Mouse (Mus musculus) T-helper 2 cell (primary cell): ENCODE results near the gene Serpinb9.
"Not testable (repeated sequence)": the region's sequence is repeated elsewhere in the genome, so short reads cannot be mapped to it uniquely, and the experiment has no call there.

ENCODE experiments used
- in situ Hi-C: fragments of 300-600 bp; cut with MboI, MseI; formaldehyde crosslinking; loops from one replicate; pipeline ENCODE4 v1.15.1; 2025; ENCODE audit warnings: high pct_unique_total_duplicates

Serpinb9 gene

GRCm38 (mm10) chr13:32995051-32995450 lies 8.0 kb upstream of the Serpinb9 start:
- in situ Hi-C loops: loop anchor here (10.0 kb wide), 1 partner anchor 1880 kb away; the partner anchor contains the start of gene Prpf4b

- in situ Hi-C loops: loop anchor here (5.0 to 10.0 kb wide), 3 partner anchors 73 to 1153 kb away; partner anchors contain the start of gene Serpinb1b
These were observed 1.7 kb upstream of the Serpinb9 start for GRCm38 (mm10) chr13:33001341-33001740.

DNA sequence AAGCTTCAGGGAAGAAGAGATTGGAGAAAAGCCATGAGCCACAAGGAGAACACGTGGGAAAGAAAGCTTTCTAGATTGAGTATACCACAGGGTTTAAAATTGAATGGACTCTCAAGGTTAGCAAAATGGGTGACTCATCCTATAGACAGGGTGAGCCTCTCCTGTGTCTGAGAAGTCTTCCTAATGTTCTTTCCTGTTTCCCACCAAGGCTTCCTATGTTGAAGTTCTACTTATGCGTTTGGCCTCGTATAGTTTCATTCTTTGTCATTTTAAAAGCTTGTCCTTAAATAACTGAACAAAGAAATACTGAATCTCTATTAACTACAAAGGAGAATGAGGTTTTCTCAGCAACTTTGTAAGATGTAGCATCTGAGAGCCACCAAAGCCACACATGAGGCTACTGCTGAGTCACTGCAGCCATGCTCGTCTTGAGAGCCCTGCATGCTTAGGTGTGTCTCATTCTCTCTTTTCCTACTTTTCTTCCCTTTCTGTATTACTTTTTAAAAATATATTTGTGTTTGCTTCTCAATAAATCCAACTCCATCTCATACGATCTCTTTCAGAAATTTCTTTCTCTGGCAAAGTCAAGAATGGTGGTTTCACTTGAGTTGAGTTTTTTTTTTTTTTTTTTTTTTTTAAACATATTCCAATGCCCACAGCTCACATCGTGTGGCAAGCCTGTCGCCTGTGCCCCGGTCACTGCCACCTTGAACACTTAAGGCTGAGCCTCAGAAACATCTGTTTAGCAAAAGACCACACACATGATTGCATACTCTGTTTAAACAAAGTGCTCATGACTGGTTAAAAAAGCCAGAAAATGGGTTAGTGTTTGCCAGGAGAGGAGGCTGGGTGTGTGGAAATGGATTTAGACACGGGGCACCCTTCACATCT lies 718 bp downstream of the Serpinb9 start:
- in situ Hi-C loops: loop anchor here (5.0 to 10.0 kb wide), 3 partner anchors 71 to 1151 kb away; partner anchors contain the start of gene Serpinb1b

- in situ Hi-C loops: loop anchor here (5.0 to 10.0 kb wide), 4 partner anchors 70 to 1150 kb away; partner anchors contain the start of genes D930007J09Rik, Serpinb1b and Wrnip1
These were observed 1.5 kb downstream of the Serpinb9 start for GRCm38 (mm10) chr13:33004414-33005105.

DNA sequence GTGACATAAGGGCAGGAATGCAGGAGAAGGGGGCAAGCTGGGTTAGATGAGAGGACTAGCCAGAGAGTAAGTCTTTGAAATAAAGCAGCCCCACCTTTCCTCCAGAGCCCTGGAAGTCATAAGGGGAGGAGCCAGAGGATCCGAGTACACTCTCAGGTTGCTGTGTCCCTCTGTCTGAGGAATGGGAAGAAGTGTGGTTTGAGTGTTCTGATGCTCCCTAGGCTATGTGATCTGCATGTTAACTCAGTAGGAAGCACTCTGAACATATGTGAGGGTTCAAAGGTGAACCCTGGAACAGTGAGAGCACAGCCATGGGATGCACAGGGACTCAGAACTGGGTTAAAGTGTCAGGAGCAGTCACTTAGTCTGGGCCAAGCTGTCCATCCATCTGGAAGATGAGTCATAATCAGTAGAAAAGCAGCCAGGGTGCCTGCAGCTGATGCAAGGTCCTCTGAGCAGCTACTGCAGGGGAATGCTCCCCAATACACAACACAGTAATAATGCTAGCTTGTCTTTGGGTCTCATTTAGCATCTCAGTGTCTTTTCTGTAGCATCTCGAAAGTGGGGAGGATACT lies 2.5 kb downstream of the Serpinb9 start:
- in situ Hi-C loops: loop anchor here (5.0 to 10.0 kb wide), 3 partner anchors 69 to 1149 kb away; partner anchors contain the start of genes D930007J09Rik, Serpinb1b and Wrnip1

GRCm38 (mm10) chr13:33006555-33006954 lies 3.5 kb downstream of the Serpinb9 start:
- in situ Hi-C loops: loop anchor here (5.0 to 10.0 kb wide), 3 partner anchors 68 to 1148 kb away; partner anchors contain the start of genes D930007J09Rik, Serpinb1b and Wrnip1

DNA sequence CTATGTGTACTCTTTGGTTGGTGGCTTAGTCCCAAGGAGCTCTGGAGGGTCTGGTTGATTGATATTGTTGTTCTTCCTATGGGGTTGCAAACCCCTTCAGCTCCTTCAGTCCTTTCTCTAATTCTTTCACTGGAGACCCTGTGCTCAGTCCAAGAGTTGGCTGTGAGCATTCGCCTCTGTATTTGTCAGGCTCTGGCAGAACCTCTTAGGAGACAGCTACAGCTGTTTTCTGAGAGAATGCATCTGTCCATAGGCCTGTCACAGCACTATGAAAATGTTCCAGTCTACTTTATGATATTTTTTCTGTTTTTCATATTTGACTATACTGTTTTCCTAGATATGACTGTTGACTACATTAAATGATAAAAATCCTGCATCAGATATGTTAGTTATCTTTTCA lies 9.3 kb downstream of the Serpinb9 start:
- in situ Hi-C loops: no loop called here

DNA sequence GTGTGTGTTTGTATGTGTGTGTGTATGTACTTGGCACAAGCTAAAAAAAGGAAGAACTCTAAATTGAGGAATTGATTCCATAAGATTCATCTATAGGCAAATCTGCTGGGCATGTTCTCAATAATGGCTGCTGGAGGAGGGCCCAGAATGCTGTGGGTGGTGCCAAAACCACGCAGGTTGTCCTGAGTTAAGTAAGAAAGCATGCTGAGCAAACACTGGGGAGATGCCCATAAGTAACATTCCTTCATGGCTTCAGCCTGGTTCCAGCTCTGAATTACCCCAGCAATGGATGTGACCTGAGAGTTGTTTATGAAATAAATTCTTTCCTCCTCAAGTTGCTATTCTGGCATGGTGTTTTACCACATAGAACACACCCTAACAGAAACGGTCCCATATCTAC lies 10.2 kb downstream of the Serpinb9 start:
- in situ Hi-C loops: no loop called here

DNA sequence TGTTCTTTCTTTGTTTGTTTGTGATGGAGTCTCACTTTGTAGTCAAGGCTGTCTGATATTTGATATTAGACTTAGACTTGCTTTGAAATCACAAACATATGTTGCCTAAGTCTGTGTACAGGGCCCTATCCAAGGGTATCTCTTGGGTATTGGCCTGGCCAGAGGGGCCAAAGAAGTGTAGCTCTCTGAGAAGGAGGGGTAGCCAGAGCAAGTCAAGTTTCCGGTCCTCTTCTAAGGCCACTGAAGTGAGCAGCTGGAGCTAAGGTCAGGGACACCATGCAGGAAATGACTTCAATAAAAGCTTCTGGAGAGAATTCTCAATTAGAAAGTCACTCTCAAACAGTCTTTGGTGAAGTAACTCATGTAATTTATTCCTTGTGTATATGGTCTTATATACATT lies 19.3 kb downstream of the Serpinb9 start:
- in situ Hi-C loops: no loop called here

- in situ Hi-C loops: no loop called here
These were observed 23.5 kb downstream of the Serpinb9 start for GRCm38 (mm10) chr13:33026427-33027057.

- in situ Hi-C loops: no loop called here
These were observed 24.2 kb downstream of the Serpinb9 start, which contains the start of gene Serpinb9b for GRCm38 (mm10) chr13:33027244-33027643. Gene Serpinb9b (plus strand): TSS chr13:33027416.

GRCm38 (mm10) chr13:33028146-33028545 lies 25.1 kb downstream of the Serpinb9 start:
- in situ Hi-C loops: no loop called here

GRCm38 (mm10) chr13:33028550-33028949 lies 25.5 kb downstream of the Serpinb9 start:
- in situ Hi-C loops: no loop called here

- in situ Hi-C loops: not testable (repeated sequence)
These were observed 26.4 kb downstream of the Serpinb9 start for GRCm38 (mm10) chr13:33029478-33029877.

- in situ Hi-C loops: no loop called here
These were observed 27.2 kb downstream of the Serpinb9 start for GRCm38 (mm10) chr13:33030281-33030680.

GRCm38 (mm10) chr13:33035506-33035905 lies 32.5 kb downstream of the Serpinb9 start:
- in situ Hi-C loops: loop anchor here (5.0 kb wide), 1 partner anchor 37 kb away; no protein-coding TSS in a partner anchor

DNA sequence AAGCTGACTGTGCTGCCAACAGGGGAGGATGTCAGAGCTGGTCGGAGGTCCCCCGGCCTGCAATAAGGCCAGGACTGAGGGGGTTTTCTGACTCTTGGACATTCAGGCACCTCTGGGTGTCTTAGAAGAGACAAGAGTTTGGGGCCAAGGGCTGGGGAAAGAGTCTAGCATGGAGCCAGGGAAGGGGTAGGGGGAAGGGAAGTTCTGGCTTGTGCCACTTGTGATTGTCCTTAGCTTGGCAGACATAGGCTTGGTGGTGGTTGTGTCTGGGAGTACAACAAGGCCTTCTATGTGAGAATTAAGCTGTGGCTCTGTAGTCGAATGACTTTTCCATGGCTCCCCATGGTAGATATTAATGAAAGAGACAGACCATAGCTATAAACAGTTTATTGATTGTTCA lies 40.5 kb downstream of the Serpinb9 start:
- in situ Hi-C loops: no loop called here

- in situ Hi-C loops: no loop called here
These were observed 44.2 kb downstream of the Serpinb9 start for GRCm38 (mm10) chr13:33047234-33047633.

DNA sequence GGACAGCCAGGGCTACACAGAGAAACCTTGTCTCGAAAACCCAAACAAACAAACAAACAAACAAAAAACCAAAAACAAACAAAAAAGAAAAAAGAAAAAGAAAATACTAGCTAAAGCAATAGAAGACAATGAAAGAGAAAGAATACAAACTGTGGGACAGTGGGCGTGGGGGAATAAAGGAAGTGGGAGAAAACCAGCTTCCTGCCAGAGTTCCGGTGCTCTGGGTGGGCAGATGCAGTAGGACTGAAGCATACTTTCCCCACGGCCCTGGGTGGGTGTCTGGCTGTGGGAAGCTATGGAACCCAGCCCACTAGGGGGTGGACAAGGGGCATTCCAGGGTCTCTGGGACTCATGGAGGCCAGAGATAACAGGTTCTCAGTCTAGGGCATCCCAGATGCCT lies 45.1 kb downstream of the Serpinb9 start:
- in situ Hi-C loops: no loop called here

GRCm38 (mm10) chr13:33051697-33052096 lies 48.6 kb downstream of the Serpinb9 start:
- in situ Hi-C loops: no loop called here

DNA sequence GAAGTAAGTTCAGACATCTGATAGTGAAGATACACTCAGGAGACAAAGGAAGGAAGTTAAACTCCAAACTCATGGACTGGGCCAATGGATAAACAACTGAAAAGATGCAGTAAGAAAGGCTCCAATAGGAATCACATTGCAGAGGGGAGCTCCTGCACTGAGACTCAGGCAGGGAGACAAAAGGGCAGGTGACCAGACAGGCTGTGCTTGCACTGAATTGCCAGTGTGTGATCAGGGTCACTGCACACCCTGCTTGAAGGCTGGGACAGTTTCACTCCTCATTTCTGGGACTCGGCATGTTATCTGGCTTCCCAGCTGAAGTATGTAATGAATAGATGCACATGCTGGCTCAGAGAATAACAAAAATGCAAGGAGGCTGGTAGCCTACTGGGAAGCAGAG lies 60.0 kb downstream of the Serpinb9 start:
- in situ Hi-C loops: no loop called here
